Mouse (Mus musculus): ENCODE data around the gene Pex11b. TPM values are rescaled to one million over a fixed set of nuclear protein-coding genes. Genes with fewer than 3 reads are reported as not detected.
A peak's percentile ranks its signal among the peaks of the same experiment; 100 is the strongest.
"Not testable (repeated sequence)": the region's sequence is repeated elsewhere in the genome, so short reads cannot be mapped to it uniquely, and the experiment has no call there.

Pex11b gene
- polyA plus RNA-seq, 1 experiment from 2014 or later = 67.0 TPM

- H3K27ac ChIP-seq (ENCODE audit: low read length) = peak overlapping the region; percentile 72; the same call in 1 of the 2 replicates
- H3K9ac ChIP-seq (ENCODE audit: low read depth, low read length) = peak overlapping the region; percentile 95
- peak overlapping the region; percentile 89 for H3K4me3 ChIP-seq (ENCODE audit: low read depth, low read length)
- no peak for ATAC-seq
- H3K36me3 ChIP-seq (ENCODE audit: control insufficient read depth, insufficient read depth, low read length) = no peaks in the 10 kb centered on the region
- H3K4me1 ChIP-seq (ENCODE audit: control insufficient read depth, insufficient read depth, low read length) = peaks cover 57% of the 10 kb centered on the region
- H3K27me3 ChIP-seq (ENCODE audit: control insufficient read depth, insufficient read depth, low read depth, low read length) = no peaks in the 10 kb centered on the region
- WGBS = 21% methylated on average over 5 of the region's 5 CpGs
- H3K4me2 ChIP-seq (ENCODE audit: low read length) = peak overlapping the region; percentile 88
- H3K9me3 ChIP-seq (replicated peaks; ENCODE audit: control insufficient read depth, low read length, poor library complexity, severe bottlenecking) = no peaks in the 10 kb centered on the region
Measured at GRCm38 (mm10) chr3:96603311-96603710, 31.9 kb upstream of the Pex11b start.

DNA sequence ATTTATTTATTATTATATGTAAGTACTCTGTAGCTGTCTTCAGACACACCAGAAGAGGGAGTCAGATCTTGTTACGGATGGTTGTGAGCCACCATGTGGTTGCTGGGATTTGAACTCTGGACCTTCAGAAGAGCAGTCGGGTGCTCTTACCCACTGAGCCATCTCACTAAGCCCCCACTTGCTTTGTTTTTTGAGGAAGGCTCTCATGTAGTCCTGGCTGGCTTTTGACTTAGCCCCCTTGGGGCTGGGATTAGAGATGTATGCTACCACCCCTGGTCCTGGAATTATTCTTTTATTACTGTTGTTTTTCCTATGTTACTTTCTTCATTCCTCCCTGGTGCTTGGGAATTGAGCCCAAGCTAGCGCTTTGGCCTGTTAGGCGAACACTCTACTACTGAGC lies 29.2 kb upstream of the Pex11b start:
- ATAC-seq = not testable (repeated sequence)
- 91% methylated on average over 3 of the region's 4 CpGs for WGBS

DNA sequence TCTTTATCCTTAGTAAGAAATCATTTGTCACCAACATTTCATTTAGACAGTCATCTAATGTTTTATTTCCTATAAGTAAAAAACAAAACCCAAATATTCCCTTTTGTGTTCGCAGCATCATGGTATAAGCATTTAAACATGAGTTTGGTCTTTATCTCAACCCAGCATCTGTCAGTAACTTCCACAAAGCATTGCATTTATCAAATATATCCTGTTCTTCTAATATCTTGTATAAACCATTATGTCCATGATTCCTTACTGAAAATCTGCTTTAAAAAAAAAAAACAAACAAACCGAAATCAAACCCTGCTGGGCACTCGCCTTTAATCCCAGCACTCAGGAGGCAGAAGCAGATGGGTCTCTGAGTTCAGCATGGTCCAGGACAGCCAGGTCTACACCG lies 28.6 kb upstream of the Pex11b start:
- peaks cover 41% of the 10 kb centered on the region for H3K4me1 ChIP-seq (ENCODE audit: control insufficient read depth, insufficient read depth, low read length)
- no peaks in the 10 kb centered on the region for H3K36me3 ChIP-seq (ENCODE audit: control insufficient read depth, insufficient read depth, low read length)
- ATAC-seq = no peak
- 90% methylated on average over 4 of the region's 4 CpGs for WGBS
- no peak overlapping the region for H3K27ac ChIP-seq (ENCODE audit: low read length)
- H3K27me3 ChIP-seq (ENCODE audit: control insufficient read depth, insufficient read depth, low read depth, low read length) = no peaks in the 10 kb centered on the region
- no peaks in the 10 kb centered on the region for H3K9me3 ChIP-seq (replicated peaks; ENCODE audit: control insufficient read depth, low read length, poor library complexity, severe bottlenecking)
- H3K9ac ChIP-seq (ENCODE audit: low read depth, low read length) = no peak overlapping the region
- no peak overlapping the region for H3K4me3 ChIP-seq (ENCODE audit: low read depth, low read length)
- no peak overlapping the region for H3K4me2 ChIP-seq (ENCODE audit: low read length)

More for the DNA sequence above, 29.2 kb upstream of the Pex11b start:
- H3K9me3 ChIP-seq (replicated peaks; ENCODE audit: control insufficient read depth, low read length, poor library complexity, severe bottlenecking); H3K9ac ChIP-seq (ENCODE audit: low read depth, low read length); H3K4me3 ChIP-seq (ENCODE audit: low read depth, low read length); H3K4me2 ChIP-seq (ENCODE audit: low read length); H3K36me3 ChIP-seq (ENCODE audit: control insufficient read depth, insufficient read depth, low read length); H3K27me3 ChIP-seq (ENCODE audit: control insufficient read depth, insufficient read depth, low read depth, low read length); H3K27ac ChIP-seq (ENCODE audit: low read length): not testable (repeated sequence)
- peaks cover 41% of the 10 kb centered on the region for H3K4me1 ChIP-seq (ENCODE audit: control insufficient read depth, insufficient read depth, low read length)

- Histone ChIP-seq H3K36me3 (ENCODE audit: control insufficient read depth, insufficient read depth, low read length) (peaks cover 41% of the 10 kb centered on the region), H3K27me3 (ENCODE audit: control insufficient read depth, insufficient read depth, low read depth, low read length) (no peaks in the 10 kb centered on the region), H3K9me3 (replicated peaks; ENCODE audit: control insufficient read depth, low read length, poor library complexity, severe bottlenecking) (no peaks in the 10 kb centered on the region), H3K4me3 (ENCODE audit: low read depth, low read length) (no peak overlapping the region), H3K9ac (ENCODE audit: low read depth, low read length) (no peak overlapping the region), H3K4me1 (ENCODE audit: control insufficient read depth, insufficient read depth, low read length) (no peaks in the 10 kb centered on the region), H3K4me2 (ENCODE audit: low read length) (no peak overlapping the region), H3K27ac (ENCODE audit: low read length) (no peak overlapping the region)
- ATAC-seq = no peak
- 99% methylated on average over 3 of the region's 3 CpGs for WGBS
Measured at GRCm38 (mm10) chr3:96617941-96618340, 17.2 kb upstream of the Pex11b start.

GRCm38 (mm10) chr3:96623201-96623600 lies 12.0 kb upstream of the Pex11b start:
- Histone ChIP-seq H3K9me3 (replicated peaks; ENCODE audit: control insufficient read depth, low read length, poor library complexity, severe bottlenecking) (no peaks in the 10 kb centered on the region), H3K4me3 (ENCODE audit: low read depth, low read length) (no peak overlapping the region), H3K4me2 (ENCODE audit: low read length) (no peak overlapping the region), H3K9ac (ENCODE audit: low read depth, low read length) (no peak overlapping the region), H3K27me3 (ENCODE audit: control insufficient read depth, insufficient read depth, low read depth, low read length) (no peaks in the 10 kb centered on the region), H3K27ac (ENCODE audit: low read length) (no peak overlapping the region), H3K36me3 (ENCODE audit: control insufficient read depth, insufficient read depth, low read length) (peaks cover 32% of the 10 kb centered on the region), H3K4me1 (ENCODE audit: control insufficient read depth, insufficient read depth, low read length) (no peaks in the 10 kb centered on the region)
- WGBS = 95% methylated on average over 4 of the region's 4 CpGs
- no peak for ATAC-seq

DNA sequence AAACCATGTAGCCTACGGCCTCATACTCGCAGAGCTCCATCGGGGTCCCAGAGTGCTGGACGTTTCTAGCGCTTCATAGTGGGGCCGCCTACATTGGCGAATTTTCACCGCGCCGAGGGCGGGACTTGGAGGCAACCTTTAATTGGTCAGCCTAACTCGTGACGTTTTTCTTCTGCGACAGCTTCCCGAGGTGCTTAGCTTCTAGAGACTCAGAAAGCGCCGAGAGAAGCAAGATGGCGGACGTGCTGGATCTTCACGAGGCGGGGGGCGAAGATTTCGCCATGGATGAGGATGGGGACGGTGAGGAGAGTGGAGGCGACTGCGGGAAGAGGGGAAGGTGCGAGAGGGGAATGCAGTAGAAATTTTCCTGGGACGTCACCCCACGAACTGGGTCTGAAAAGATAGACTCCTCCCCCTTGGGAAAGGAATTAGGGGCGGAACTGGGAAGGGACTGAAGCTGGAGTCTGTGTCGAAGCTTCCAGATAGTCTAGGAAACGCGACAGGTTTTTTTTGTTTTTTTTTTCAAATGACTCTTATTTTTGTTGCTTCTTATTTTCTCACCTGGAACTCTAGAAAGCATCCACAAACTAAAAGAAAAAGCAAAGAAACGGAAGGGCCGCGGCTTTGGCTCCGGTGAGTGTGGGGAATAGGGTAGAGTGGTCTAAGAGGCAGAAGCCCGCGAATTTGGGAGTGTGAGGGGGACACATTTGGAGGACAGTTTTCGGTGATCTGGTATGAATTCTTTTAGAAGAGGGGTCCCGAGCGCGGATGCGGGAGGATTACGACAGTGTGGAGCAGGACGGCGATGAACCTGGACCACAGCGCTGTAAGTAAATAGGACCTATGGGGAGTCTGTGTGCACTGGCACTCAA lies 5.2 kb upstream of the Pex11b start, which contains the start of gene Rbm8a:
Gene Rbm8a, plus strand, starts transcription at position 205 of the 872 bp plus-strand sequence.
- peaks cover 18% of the 10 kb centered on the region for H3K4me1 ChIP-seq (ENCODE audit: control insufficient read depth, insufficient read depth, low read length)
- under 1% methylated on average over 48 of the region's 48 CpGs for WGBS
- peak within 1 kb of the TSS; percentile 84 for H3K4me2 ChIP-seq (ENCODE audit: low read length)
- H3K9ac ChIP-seq (ENCODE audit: low read depth, low read length) = peak within 1 kb of the TSS; percentile 75
- peak within 1 kb of the TSS; percentile 59 for H3K4me3 ChIP-seq (ENCODE audit: low read depth, low read length)
- H3K36me3 ChIP-seq (ENCODE audit: control insufficient read depth, insufficient read depth, low read length) = peaks cover 6% of the 10 kb centered on the region; the same call in 1 of the 2 replicates
- peak; percentile 96 for ATAC-seq
- no peaks in the 10 kb centered on the region for H3K9me3 ChIP-seq (replicated peaks; ENCODE audit: control insufficient read depth, low read length, poor library complexity, severe bottlenecking)
- H3K27me3 ChIP-seq (ENCODE audit: control insufficient read depth, insufficient read depth, low read depth, low read length) = no peaks in the 10 kb centered on the region
- peak within 1 kb of the TSS; percentile 72 for H3K27ac ChIP-seq (ENCODE audit: low read length)

DNA sequence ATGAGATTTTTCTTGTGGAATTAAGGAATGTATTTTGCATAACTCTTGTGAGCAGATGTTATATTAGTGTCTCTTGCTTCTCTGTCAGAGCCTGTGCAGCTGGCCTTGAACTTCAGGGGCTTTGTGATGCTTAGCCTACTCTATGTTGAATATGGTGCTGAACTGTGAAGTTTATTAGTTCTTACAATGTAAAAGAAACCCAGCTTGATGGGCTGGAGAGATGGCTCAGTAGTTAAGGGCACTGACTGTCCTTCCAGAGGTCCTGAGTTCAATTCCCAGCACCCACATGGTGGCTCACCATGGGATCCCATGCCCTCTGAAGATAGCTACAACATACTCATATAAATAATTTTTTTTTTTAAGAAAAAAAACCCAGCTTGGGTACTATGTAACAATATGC lies 3.1 kb upstream of the Pex11b start:
- no peak overlapping the region for H3K9ac ChIP-seq (ENCODE audit: low read depth, low read length)
- H3K4me1 ChIP-seq (ENCODE audit: control insufficient read depth, insufficient read depth, low read length) = peaks cover 29% of the 10 kb centered on the region
- no peak for ATAC-seq
- H3K4me3 ChIP-seq (ENCODE audit: low read depth, low read length) = no peak overlapping the region
- peaks cover 4% of the 10 kb centered on the region; the same call in 1 of the 2 replicates for H3K36me3 ChIP-seq (ENCODE audit: control insufficient read depth, insufficient read depth, low read length)
- H3K4me2 ChIP-seq (ENCODE audit: low read length) = no peak overlapping the region
- no peaks in the 10 kb centered on the region for H3K27me3 ChIP-seq (ENCODE audit: control insufficient read depth, insufficient read depth, low read depth, low read length)
- H3K9me3 ChIP-seq (replicated peaks; ENCODE audit: control insufficient read depth, low read length, poor library complexity, severe bottlenecking) = no peaks in the 10 kb centered on the region
- H3K27ac ChIP-seq (ENCODE audit: low read length) = no peak overlapping the region

- no peaks in the 10 kb centered on the region for H3K27me3 ChIP-seq (ENCODE audit: control insufficient read depth, insufficient read depth, low read depth, low read length)
- no peak overlapping the region for H3K9ac ChIP-seq (ENCODE audit: low read depth, low read length)
- no peak overlapping the region for H3K4me2 ChIP-seq (ENCODE audit: low read length)
- peaks cover 30% of the 10 kb centered on the region for H3K4me1 ChIP-seq (ENCODE audit: control insufficient read depth, insufficient read depth, low read length)
- no peak overlapping the region for H3K27ac ChIP-seq (ENCODE audit: low read length)
- no peak for ATAC-seq
- no peak overlapping the region for H3K4me3 ChIP-seq (ENCODE audit: low read depth, low read length)
- peaks cover 12% of the 10 kb centered on the region for H3K36me3 ChIP-seq (ENCODE audit: control insufficient read depth, insufficient read depth, low read length)
- 74% methylated on average over 1 of the region's 1 CpGs for WGBS
- no peaks in the 10 kb centered on the region for H3K9me3 ChIP-seq (replicated peaks; ENCODE audit: control insufficient read depth, low read length, poor library complexity, severe bottlenecking)
Measured at GRCm38 (mm10) chr3:96634015-96634414, 1.2 kb upstream of the Pex11b start.

- peak overlapping the region; percentile 88 for H3K4me2 ChIP-seq (ENCODE audit: low read length)
- no peaks in the 10 kb centered on the region for H3K27me3 ChIP-seq (ENCODE audit: control insufficient read depth, insufficient read depth, low read depth, low read length)
- H3K4me1 ChIP-seq (ENCODE audit: control insufficient read depth, insufficient read depth, low read length) = peaks cover 22% of the 10 kb centered on the region
- peak overlapping the region; percentile 89 for H3K27ac ChIP-seq (ENCODE audit: low read length)
- H3K9ac ChIP-seq (ENCODE audit: low read depth, low read length) = peak overlapping the region; percentile 98
- 12% methylated on average over 15 of the region's 15 CpGs for WGBS
- H3K4me3 ChIP-seq (ENCODE audit: low read depth, low read length) = peak overlapping the region; percentile 95
- ATAC-seq = peak; percentile 18
- H3K36me3 ChIP-seq (ENCODE audit: control insufficient read depth, insufficient read depth, low read length) = peaks cover 18% of the 10 kb centered on the region
- no peaks in the 10 kb centered on the region for H3K9me3 ChIP-seq (replicated peaks; ENCODE audit: control insufficient read depth, low read length, poor library complexity, severe bottlenecking)
Measured at GRCm38 (mm10) chr3:96635906-96636305, 730 bp downstream of the Pex11b start.

Data from midbrain, embryonic 16.5 days (tissue).